ENCODE assay signal across 12 mouse cellular contexts in genomic region chr5:88952757-88953577, GRCm38 (mm10).
DNase-seq lines count a peak whose midpoint lies in the region; ATAC-seq and TF ChIP-seq lines count a peak whose summit lies in the region.
"Had no signal": no experiment of that assay in that cellular context is flagged by ENCODE, and none has a peak within 500 bp of the region (broad histone marks: within the 10 kb centered on the region; RNA-seq: fewer than 3 reads in every experiment).

No protein-coding gene starts in this region.

- ATAC-seq in embryonic facial prominence, embryonic 14.5 days (ENCODE audit: low read depth): no peak
- peak; percentile 51 for ATAC-seq in megakaryocyte, adult 5-6 weeks (ENCODE audit: poor library complexity, severe bottlenecking)
- ATAC-seq in forebrain, embryonic 12.5 days (ENCODE audit: low FRiP score): no peak

- no peak for TF ChIP-seq POLR2A in lung, adult 2 months (IDR thresholded peaks at IDR 0.05; ENCODE audit: borderline replicate concordance, extremely low read depth, low read depth, low read length)

- no peak overlapping the region for H3K4me3 ChIP-seq in embryonic facial prominence, embryonic 14.5 days (ENCODE audit: low read depth, low read length)
- H3K4me3 ChIP-seq in embryonic facial prominence, embryonic 10.5 days: no peak overlapping the region
- H3K4me3 ChIP-seq in lung, adult 2 months (replicated peaks; ENCODE audit: extremely low read depth, low read depth, low read length): peak overlapping the region; percentile 20
- no peak overlapping the region for H3K4me3 ChIP-seq in forebrain, embryonic 12.5 days (replicated peaks)
- H3K4me3 ChIP-seq: forebrain, embryonic 10.5 days had no signal

- TF ChIP-seq CTCF in lung, adult 2 months (IDR thresholded peaks at IDR 0.05; ENCODE audit: insufficient read depth, low read length): no peak

- no peaks in the 10 kb centered on the region for H3K4me1 ChIP-seq in embryonic facial prominence, embryonic 14.5 days (ENCODE audit: control insufficient read depth, insufficient read depth, low read length)
- no peaks in the 10 kb centered on the region for H3K4me1 ChIP-seq in embryonic facial prominence, embryonic 10.5 days
- H3K4me1 ChIP-seq in lung, adult 2 months (ENCODE audit: control insufficient read depth, insufficient read depth, low read length): no peaks in the 10 kb centered on the region
- no peaks in the 10 kb centered on the region for H3K4me1 ChIP-seq in forebrain, embryonic 12.5 days
- H3K4me1 ChIP-seq: forebrain, embryonic 10.5 days had no signal

- H3K9me3 ChIP-seq in embryonic facial prominence, embryonic 14.5 days (ENCODE audit: control insufficient read depth, low read length): no peaks in the 10 kb centered on the region
- H3K9me3 ChIP-seq in embryonic facial prominence, embryonic 10.5 days: no peaks in the 10 kb centered on the region
- H3K9me3 ChIP-seq in forebrain, embryonic 12.5 days: no peaks in the 10 kb centered on the region
- H3K9me3 ChIP-seq: forebrain, embryonic 10.5 days had no signal

- no peak overlapping the region for H3K9ac ChIP-seq in embryonic facial prominence, embryonic 14.5 days (ENCODE audit: low read depth, low read length)
- no peak overlapping the region for H3K9ac ChIP-seq in forebrain, embryonic 12.5 days

- H3K36me3 ChIP-seq in embryonic facial prominence, embryonic 14.5 days (ENCODE audit: control insufficient read depth, insufficient read depth, low read length): no peaks in the 10 kb centered on the region
- no peaks in the 10 kb centered on the region for H3K36me3 ChIP-seq in embryonic facial prominence, embryonic 10.5 days (replicated peaks)
- no peaks in the 10 kb centered on the region for H3K36me3 ChIP-seq in forebrain, embryonic 12.5 days (replicated peaks)

- H3K27me3 ChIP-seq in embryonic facial prominence, embryonic 14.5 days (replicated peaks; ENCODE audit: control insufficient read depth, insufficient read depth, low read length): no peaks in the 10 kb centered on the region
- H3K27me3 ChIP-seq in embryonic facial prominence, embryonic 10.5 days (replicated peaks; ENCODE audit: low read depth, poor library complexity, severe bottlenecking): no peaks in the 10 kb centered on the region
- H3K27me3 ChIP-seq in forebrain, embryonic 12.5 days: no peaks in the 10 kb centered on the region

- DNase-seq in embryonic facial prominence, embryonic 14.5 days (ENCODE audit: low spot score): no peak
- DNase-seq in embryonic facial prominence, embryonic 10.5 days (ENCODE audit: low spot score): no peak
- DNase-seq in lung, adult 2 months: no peak
- no peak for DNase-seq in lung, postnatal 36 days
- DNase-seq in c-Kit-positive CD71-positive TER-119-negative erythroid progenitor cells, embryonic 14.5 days (ENCODE audit: low read depth): peak; percentile 19
- DNase-seq in ovary, postnatal 36 days (ENCODE audit: low spot score): no peak
- DNase-seq: adrenal gland, adult 8-10 months; cerebellum, postnatal 36 days; kidney, postnatal 36 days had no signal

- no peak overlapping the region for H3K27ac ChIP-seq in embryonic facial prominence, embryonic 14.5 days (replicated peaks; ENCODE audit: low read depth, low read length)
- H3K27ac ChIP-seq in embryonic facial prominence, embryonic 10.5 days (replicated peaks): no peak overlapping the region
- no peak overlapping the region for H3K27ac ChIP-seq in forebrain, embryonic 12.5 days
- H3K27ac ChIP-seq: forebrain, embryonic 10.5 days had no signal

- WGBS in embryonic facial prominence, embryonic 14.5 days: 76% methylated on average over 17 of the region's 17 CpGs
- WGBS in embryonic facial prominence, embryonic 10.5 days: 82% methylated on average over 17 of the region's 17 CpGs
- WGBS in lung, adult 2 months: 46% methylated on average over 17 of the region's 17 CpGs
- 89% methylated on average over 17 of the region's 17 CpGs for WGBS in forebrain, embryonic 12.5 days

- 0 out of 2 replicates have a peak overlapping the region, but pooled peaks have one; percentile 26 for H3K4me2 ChIP-seq in embryonic facial prominence, embryonic 14.5 days (ENCODE audit: low read depth, low read length)
- no peak overlapping the region for H3K4me2 ChIP-seq in forebrain, embryonic 12.5 days
